Mouse (Mus musculus): ENCODE results near the gene Jchain. TPM values are rescaled to one million over a fixed set of nuclear protein-coding genes. Genes with fewer than 3 reads are reported as not detected.

Jchain gene
- polyA plus RNA-seq (2014; fragmentation: Nextera tagmentation; extraction: Ambion mirVana) = 0.48 TPM in 1 of 2 replicates, not detected in the other

GRCm38 (mm10) chr5:88527657-88528056, at the start of gene Jchain:
TSS of gene Jchain (minus strand) at chr5:88527891.
- ATAC-seq (replicated peaks; ENCODE audit: low FRiP score) = no peak

DNA sequence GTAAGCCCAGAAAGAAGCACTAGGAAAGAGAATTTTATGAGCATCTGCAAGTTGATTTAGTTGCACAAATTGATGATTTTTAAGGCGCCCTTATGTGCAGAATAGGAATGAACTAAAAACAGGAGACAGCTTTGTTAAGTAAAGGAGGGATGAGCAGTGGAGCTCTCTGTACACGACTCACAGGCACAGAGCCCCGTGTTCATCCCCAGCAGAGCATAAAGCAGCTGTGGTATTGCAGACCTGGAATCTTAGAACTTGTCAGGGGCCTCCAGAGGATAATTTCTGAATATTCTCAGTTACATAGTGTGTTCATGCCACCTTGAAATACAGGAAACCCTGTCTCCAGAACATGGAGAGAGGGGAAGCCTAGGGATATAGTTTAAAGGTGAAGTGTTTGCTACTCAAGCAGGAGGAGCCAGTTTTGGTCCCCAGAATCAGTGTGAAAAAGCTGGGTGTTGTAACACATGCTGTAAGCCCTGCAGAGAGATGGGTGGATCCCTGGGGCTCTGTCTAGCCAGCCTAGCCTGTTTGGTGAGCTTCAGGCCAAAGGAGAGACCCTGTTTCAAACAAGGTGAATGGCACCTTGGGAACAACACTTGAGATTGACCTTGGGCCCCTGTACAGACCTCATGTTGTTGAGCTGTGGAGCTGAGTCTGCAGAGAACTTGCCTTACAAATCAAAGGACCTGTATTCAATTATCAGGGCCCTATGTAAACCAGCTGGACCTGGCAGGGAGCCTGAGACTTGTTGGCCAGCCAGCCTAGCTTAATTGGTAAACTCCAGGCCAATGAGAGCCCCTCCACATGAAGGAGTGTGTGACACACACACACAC, 48.0 kb upstream of the Jchain start:
- H3K4me2 ChIP-seq (ENCODE audit: low read depth, low read length, severe bottlenecking) = no peak overlapping the region
- DNase-seq (ENCODE audit: low spot score) (peak; percentile 7), ATAC-seq (replicated peaks; ENCODE audit: low FRiP score) (no peak)
- no peak overlapping the region for H3K27ac ChIP-seq (ENCODE audit: low read depth, low read length)
- 82% methylated on average over 3 of the region's 3 CpGs for WGBS
- H3K27me3 ChIP-seq (ENCODE audit: control insufficient read depth, insufficient read depth, low read length) = no peaks in the 10 kb centered on the region
- no peak overlapping the region for H3K9ac ChIP-seq (ENCODE audit: low read length)
- no peaks in the 10 kb centered on the region for H3K4me1 ChIP-seq (replicated peaks; ENCODE audit: control insufficient read depth, insufficient read depth, low read length)
- no peak overlapping the region for H3K4me3 ChIP-seq (ENCODE audit: low read depth, low read length)
- H3K9me3 ChIP-seq (ENCODE audit: control insufficient read depth, low read length) = no peaks in the 10 kb centered on the region
- H3K36me3 ChIP-seq (ENCODE audit: control insufficient read depth, insufficient read depth, low read length) = no peaks in the 10 kb centered on the region

More at GRCm38 (mm10) chr5:88527657-88528056, at the start of gene Jchain:
- Histone ChIP-seq H3K27me3 (ENCODE audit: control insufficient read depth, insufficient read depth, low read length) (no peaks in the 10 kb centered on the region), H3K27ac (ENCODE audit: low read depth, low read length) (no peak within 1 kb of the TSS), H3K9me3 (ENCODE audit: control insufficient read depth, low read length) (no peaks in the 10 kb centered on the region), H3K4me3 (ENCODE audit: low read depth, low read length) (no peak within 1 kb of the TSS), H3K4me2 (ENCODE audit: low read depth, low read length, severe bottlenecking) (no peak within 1 kb of the TSS), H3K36me3 (ENCODE audit: control insufficient read depth, insufficient read depth, low read length) (no peaks in the 10 kb centered on the region), H3K9ac (ENCODE audit: low read length) (no peak within 1 kb of the TSS), H3K4me1 (replicated peaks; ENCODE audit: control insufficient read depth, insufficient read depth, low read length) (no peaks in the 10 kb centered on the region)
- no peak for DNase-seq (ENCODE audit: low spot score)
- 91% methylated on average over 3 of the region's 3 CpGs for WGBS

DNA sequence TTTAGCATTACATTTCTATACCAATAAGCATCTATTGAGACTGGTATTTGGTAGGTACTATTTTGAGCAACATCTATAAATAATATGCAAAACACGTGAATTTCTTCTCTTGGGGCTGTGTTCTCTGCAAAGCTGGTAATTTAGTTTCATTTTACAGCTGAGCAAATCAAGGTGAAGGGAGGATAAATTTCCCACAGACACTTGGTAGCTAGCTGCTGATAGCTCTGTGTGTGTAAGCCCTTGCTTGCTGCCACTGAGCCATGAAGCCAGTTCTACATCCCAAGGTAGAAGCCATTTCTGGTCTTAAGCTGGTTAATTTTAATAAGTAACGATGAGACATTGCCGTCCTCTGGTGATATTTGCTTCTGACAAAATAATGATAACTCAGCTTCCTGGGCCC, 47.1 kb upstream of the Jchain start:
- no peak overlapping the region for H3K4me3 ChIP-seq (ENCODE audit: low read depth, low read length)
- no peak overlapping the region for H3K4me2 ChIP-seq (ENCODE audit: low read depth, low read length, severe bottlenecking)
- ATAC-seq (replicated peaks; ENCODE audit: low FRiP score) = no peak
- no peaks in the 10 kb centered on the region for H3K4me1 ChIP-seq (replicated peaks; ENCODE audit: control insufficient read depth, insufficient read depth, low read length)
- H3K27ac ChIP-seq (ENCODE audit: low read depth, low read length) = no peak overlapping the region
- no peak for DNase-seq (ENCODE audit: low spot score)
- 97% methylated on average over 3 of the region's 3 CpGs for WGBS
- no peaks in the 10 kb centered on the region for H3K36me3 ChIP-seq (ENCODE audit: control insufficient read depth, insufficient read depth, low read length)
- H3K27me3 ChIP-seq (ENCODE audit: control insufficient read depth, insufficient read depth, low read length) = no peaks in the 10 kb centered on the region
- H3K9me3 ChIP-seq (ENCODE audit: control insufficient read depth, low read length) = no peaks in the 10 kb centered on the region
- no peak overlapping the region for H3K9ac ChIP-seq (ENCODE audit: low read length)

DNA sequence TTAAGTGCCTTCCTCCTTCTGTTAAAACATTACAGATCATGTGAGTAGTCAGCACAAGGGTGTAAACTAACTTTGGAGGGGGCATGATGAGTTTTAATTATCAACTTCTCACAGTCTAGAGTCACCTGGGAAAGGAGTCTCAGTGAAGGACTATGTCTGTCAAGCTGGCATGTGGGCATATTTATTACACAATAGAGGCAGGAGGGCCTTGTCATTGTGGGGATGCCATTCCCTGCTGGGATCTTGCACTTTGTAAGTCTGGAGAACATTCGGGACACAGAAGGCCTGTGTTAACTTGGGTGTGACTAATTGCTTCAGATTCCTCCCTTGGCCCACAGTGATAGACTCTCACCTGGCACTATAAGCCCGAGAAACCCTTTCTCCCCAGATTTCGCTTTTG, 41.9 kb upstream of the Jchain start:
- no peak overlapping the region for H3K4me2 ChIP-seq (ENCODE audit: low read depth, low read length, severe bottlenecking)
- 73% methylated on average over 3 of the region's 3 CpGs for WGBS

GRCm38 (mm10) chr5:88566034-88566841, 38.5 kb upstream of the Jchain start:
- H3K4me2 ChIP-seq (ENCODE audit: low read depth, low read length, severe bottlenecking) = peak overlapping the region; percentile 67
- no peaks in the 10 kb centered on the region for H3K36me3 ChIP-seq (ENCODE audit: control insufficient read depth, insufficient read depth, low read length)
- H3K27me3 ChIP-seq (ENCODE audit: control insufficient read depth, insufficient read depth, low read length) = no peaks in the 10 kb centered on the region
- ATAC-seq (replicated peaks; ENCODE audit: low FRiP score) (no peak), DNase-seq (ENCODE audit: low spot score) (peak; percentile 34)
- WGBS = 15% methylated on average over 14 of the region's 14 CpGs
- H3K4me3 ChIP-seq (ENCODE audit: low read depth, low read length) = peak overlapping the region; percentile 87
- peak overlapping the region; percentile 91 for H3K9ac ChIP-seq (ENCODE audit: low read length)
- no peaks in the 10 kb centered on the region for H3K4me1 ChIP-seq (replicated peaks; ENCODE audit: control insufficient read depth, insufficient read depth, low read length)
- no peaks in the 10 kb centered on the region for H3K9me3 ChIP-seq (ENCODE audit: control insufficient read depth, low read length)
- H3K27ac ChIP-seq (ENCODE audit: low read depth, low read length) = no peak overlapping the region; the same call in 1 of the 2 replicates

More for the DNA sequence above, 41.9 kb upstream of the Jchain start:
- Histone ChIP-seq H3K9me3 (ENCODE audit: control insufficient read depth, low read length) (no peaks in the 10 kb centered on the region), H3K27me3 (ENCODE audit: control insufficient read depth, insufficient read depth, low read length) (no peaks in the 10 kb centered on the region), H3K27ac (ENCODE audit: low read depth, low read length) (no peak overlapping the region), H3K4me3 (ENCODE audit: low read depth, low read length) (no peak overlapping the region), H3K9ac (ENCODE audit: low read length) (no peak overlapping the region), H3K36me3 (ENCODE audit: control insufficient read depth, insufficient read depth, low read length) (no peaks in the 10 kb centered on the region), H3K4me1 (replicated peaks; ENCODE audit: control insufficient read depth, insufficient read depth, low read length) (no peaks in the 10 kb centered on the region)
- ATAC-seq (replicated peaks; ENCODE audit: low FRiP score) (no peak), DNase-seq (ENCODE audit: low spot score) (peak; percentile 2)

DNA sequence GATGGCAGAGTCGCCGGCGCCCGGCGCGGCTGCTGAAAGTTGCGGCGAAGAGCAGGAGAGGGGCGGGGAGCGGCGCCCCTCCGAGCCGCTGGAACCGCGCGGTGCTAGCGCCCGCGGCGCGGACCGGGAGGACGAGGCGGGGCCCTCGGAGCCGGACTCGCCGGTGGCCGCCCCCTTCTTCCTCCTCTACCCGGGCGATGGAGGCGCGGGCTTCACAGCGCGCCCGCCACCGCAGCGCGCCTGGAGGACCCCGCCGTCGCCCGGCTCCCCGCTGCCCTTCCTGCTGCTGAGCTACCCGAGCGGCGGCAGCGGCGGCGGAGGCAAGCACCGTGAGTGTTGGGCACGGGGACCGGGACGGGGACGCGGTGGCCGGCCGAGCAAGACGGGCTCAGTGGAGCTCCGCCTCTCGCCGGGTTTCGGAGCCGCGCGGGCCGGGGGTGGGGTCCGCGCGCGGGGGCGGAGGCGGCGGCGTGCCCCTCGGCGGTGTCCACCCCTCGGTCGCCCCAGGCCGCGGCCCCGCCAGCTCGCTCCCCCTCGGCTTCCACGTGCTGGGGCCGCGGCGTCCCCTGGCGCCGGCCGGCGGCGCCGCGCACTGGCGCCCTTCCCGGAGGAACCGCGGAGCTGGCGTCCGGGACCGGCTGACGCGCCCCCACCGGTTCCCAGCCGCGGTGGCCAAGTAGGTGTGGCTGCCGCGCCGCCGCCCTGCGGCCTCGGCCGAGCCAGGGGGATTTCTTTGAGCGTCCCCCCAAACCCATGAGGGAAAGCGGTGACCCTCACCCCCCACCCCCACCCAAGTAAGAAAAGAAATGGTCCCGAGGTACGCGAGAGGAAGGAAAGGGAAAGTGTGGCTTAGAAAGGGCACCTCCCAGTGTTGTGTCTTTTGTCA, 37.7 kb upstream of the Jchain start:
- H3K27ac ChIP-seq (ENCODE audit: low read depth, low read length) = peak overlapping the region; percentile 75
- peak overlapping the region; percentile 87 for H3K4me3 ChIP-seq (ENCODE audit: low read depth, low read length)
- peak overlapping the region; percentile 91 for H3K9ac ChIP-seq (ENCODE audit: low read length)
- no peaks in the 10 kb centered on the region for H3K36me3 ChIP-seq (ENCODE audit: control insufficient read depth, insufficient read depth, low read length)
- WGBS = under 1% methylated on average over 71 of the region's 119 CpGs
- H3K9me3 ChIP-seq (ENCODE audit: control insufficient read depth, low read length) = no peaks in the 10 kb centered on the region
- DNase-seq (ENCODE audit: low spot score) (peak; percentile 80), ATAC-seq (replicated peaks; ENCODE audit: low FRiP score) (peak; percentile 81)
- H3K27me3 ChIP-seq (ENCODE audit: control insufficient read depth, insufficient read depth, low read length) = no peaks in the 10 kb centered on the region
- H3K4me1 ChIP-seq (replicated peaks; ENCODE audit: control insufficient read depth, insufficient read depth, low read length) = no peaks in the 10 kb centered on the region
- H3K4me2 ChIP-seq (ENCODE audit: low read depth, low read length, severe bottlenecking) = peak overlapping the region; percentile 67

GRCm38 (mm10) chr5:88564501-88565147, 36.9 kb upstream of the Jchain start, which contains the start of gene Rufy3:
TSS of gene Rufy3 (plus strand) at chr5:88565040.
- under 1% methylated on average over 55 of the region's 71 CpGs for WGBS
- Histone ChIP-seq H3K4me2 (ENCODE audit: low read depth, low read length, severe bottlenecking) (peak within 1 kb of the TSS; percentile 67), H3K27ac (ENCODE audit: low read depth, low read length) (peak within 1 kb of the TSS; percentile 75), H3K9me3 (ENCODE audit: control insufficient read depth, low read length) (no peaks in the 10 kb centered on the region), H3K36me3 (ENCODE audit: control insufficient read depth, insufficient read depth, low read length) (no peaks in the 10 kb centered on the region), H3K4me3 (ENCODE audit: low read depth, low read length) (peak within 1 kb of the TSS; percentile 87), H3K9ac (ENCODE audit: low read length) (peak within 1 kb of the TSS; percentile 91), H3K27me3 (ENCODE audit: control insufficient read depth, insufficient read depth, low read length) (no peaks in the 10 kb centered on the region), H3K4me1 (replicated peaks; ENCODE audit: control insufficient read depth, insufficient read depth, low read length) (no peaks in the 10 kb centered on the region)
- ATAC-seq (replicated peaks; ENCODE audit: low FRiP score) (peak; percentile 91), DNase-seq (ENCODE audit: low spot score) (peak; percentile 89)
